Mouse (Mus musculus) CD4-positive, CD25-positive, alpha-beta regulatory T cell, adult 4 months (primary cell): ENCODE measurements around the gene Mxra7. TPM values are rescaled to one million over a fixed set of nuclear protein-coding genes. Genes with fewer than 3 reads are reported as not detected.

Experiments
- ATAC-seq: one replicate; pipeline ENCODE4 v1.8.0; 2017
- polyA plus RNA-seq, 2 experiments: library from polyadenylated mRNA; unstranded; fragments of 100-300 nt; shearing (Covaris generic); gene quantifications; one replicate each; pipeline ENCODE4 v1.2.1; 2017

Mxra7 gene
- polyA plus RNA-seq, 2 experiments from 2014 or later, result not detected

DNA sequence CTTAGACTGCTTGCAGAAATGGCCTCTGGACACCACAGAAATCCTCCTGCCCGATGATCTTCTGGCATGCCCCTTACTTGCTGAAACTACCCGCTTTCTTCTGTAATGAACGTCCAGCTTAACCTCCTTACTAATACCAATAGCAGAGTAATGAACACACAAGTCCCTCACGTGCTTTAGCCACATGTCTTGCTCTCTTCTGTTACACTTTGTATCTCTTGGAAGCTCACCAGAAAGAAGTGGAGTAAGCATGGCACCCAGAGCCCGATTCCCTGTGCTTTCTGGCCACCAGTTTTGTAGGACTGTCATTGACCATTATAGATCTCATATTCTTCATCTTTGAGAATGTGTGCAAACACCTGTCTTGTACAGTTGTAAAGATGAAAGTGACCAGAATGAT, 58.0 kb downstream of the Mxra7 start:
- ATAC-seq, result no peak

DNA sequence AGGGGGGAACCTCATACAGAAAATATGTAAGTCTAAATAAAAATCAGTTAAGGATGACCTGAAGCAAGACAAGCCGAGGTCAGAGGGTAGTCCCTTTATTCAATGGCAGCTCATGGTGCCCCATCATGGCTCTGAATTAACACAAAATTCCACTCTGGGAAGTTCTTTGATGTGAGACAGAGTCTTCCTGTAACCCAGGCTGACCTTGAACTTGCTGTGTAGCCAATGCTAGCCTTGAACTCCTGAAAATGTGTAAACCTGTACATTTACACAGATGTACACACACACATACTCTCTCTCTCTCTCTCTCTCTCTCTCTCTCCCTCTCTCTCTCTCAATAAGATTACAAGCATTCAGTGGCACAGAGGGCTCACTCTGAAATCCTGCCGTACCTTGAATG, 62.9 kb downstream of the Mxra7 start:
- no peak for ATAC-seq

DNA sequence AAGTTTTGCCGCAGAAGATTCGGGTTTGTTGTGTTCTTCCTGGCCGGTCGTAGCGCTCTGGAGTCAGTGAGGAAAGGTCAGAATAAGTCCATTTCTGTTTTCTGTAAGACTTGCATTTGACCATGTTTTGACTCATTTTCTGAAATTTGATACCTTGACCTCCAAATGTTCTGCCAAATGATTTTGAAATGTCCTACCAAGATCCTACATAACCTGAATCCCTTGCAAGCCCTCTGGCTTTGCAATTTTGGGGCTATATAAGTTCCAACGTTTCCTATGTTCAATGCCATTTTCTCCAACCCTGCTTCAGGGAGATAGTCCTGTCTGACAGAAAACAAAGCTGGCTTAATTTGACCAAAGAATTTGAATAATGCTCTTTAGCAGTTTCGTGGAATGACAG, 63.5 kb downstream of the Mxra7 start:
- ATAC-seq, result no peak

DNA sequence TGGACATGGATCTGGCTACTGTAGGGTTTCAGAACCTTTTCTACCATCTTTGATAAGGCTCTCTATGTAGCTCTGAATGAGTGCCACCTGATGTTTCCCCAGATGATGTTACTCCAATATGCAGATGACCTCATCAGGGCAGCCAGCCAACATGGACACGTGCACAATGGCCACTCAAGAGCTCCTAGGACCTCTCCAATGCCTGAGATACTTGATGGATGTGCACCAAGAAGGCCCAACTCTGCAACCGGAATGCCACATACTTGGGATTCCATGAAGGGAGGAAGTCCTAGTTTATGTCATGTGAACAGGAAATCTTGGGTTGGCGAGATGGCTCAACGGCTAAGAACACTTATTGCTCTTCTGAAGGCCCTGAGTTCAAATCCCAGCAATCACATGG, 72.7 kb downstream of the Mxra7 start:
- no peak for ATAC-seq

DNA sequence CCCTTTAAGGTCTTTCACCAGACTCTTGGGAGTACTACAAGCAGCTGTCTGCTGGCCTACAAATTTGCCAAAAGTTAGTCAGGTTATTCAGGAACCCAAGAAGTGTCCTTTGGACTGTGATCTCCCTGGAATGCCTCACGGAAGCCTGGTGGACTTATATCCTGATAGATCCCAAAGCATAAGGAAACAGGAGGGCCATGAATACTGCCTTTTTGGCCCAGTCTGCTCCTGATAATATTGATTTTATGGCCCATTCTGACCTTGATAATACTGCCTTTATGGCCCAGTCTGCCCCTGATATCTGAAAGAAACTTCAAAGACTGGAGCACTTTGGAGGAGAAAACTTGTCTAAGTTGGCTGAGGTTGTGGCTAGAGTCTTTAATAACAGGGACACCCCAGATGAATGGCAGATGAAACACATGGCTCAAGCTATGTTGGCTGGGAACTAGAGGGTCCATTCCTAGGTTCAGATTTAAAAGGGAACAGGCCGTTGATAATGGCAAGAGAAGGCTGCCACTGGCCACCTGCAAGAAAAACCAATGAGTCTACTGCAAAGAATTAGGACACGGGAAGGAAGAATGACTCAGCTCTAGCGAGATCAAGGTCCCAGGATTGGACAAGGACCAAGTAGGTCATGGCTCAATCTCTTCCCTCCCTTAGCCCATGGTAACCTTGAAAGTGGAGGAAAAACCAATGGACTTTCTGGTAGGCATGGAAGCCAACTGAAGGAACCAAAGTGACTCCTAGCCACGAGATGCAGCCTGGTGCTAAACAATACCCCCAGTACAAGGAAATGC, 74.0 kb downstream of the Mxra7 start:
- no peak for ATAC-seq

Other genes starting within 250 kb of the Mxra7 start
- gene Ube2o, start 246.6 kb downstream of the Mxra7 start, polyA plus RNA-seq, result 1 to 10 TPM; 1.1 to 3.5 TPM
- not detected for gene Aanat, start 241.6 kb downstream of the Mxra7 start, polyA plus RNA-seq
- gene Rhbdf2, start 201.0 kb downstream of the Mxra7 start, polyA plus RNA-seq, result 1 to 10 TPM; 3.3 to 4.3 TPM
- not detected for gene Prcd, start 174.5 kb downstream of the Mxra7 start, polyA plus RNA-seq
- gene Cygb, start 173.7 kb downstream of the Mxra7 start, polyA plus RNA-seq, result not detected
- gene St6galnac1, start 52.5 kb downstream of the Mxra7 start, polyA plus RNA-seq, result under 1 TPM; 0.49 to 0.55 TPM
- gene Mettl23, start 15.2 kb upstream of the Mxra7 start, polyA plus RNA-seq, result 100 to 1,000 TPM; 161 to 189 TPM
- 10 to 100 TPM; 48.1 to 62.6 TPM for gene Jmjd6, start 15.4 kb upstream of the Mxra7 start, polyA plus RNA-seq
- 10 to 100 TPM; 30.0 to 32.9 TPM for gene Mfsd11, start 24.4 kb upstream of the Mxra7 start, polyA plus RNA-seq
- gene Srsf2, start 25.0 kb upstream of the Mxra7 start, polyA plus RNA-seq, result 100 to 1,000 TPM; 543 to 659 TPM
- not detected for gene Mgat5b, start 90.8 kb upstream of the Mxra7 start, polyA plus RNA-seq